ENCODE assay signal across 9 mouse cellular contexts in genomic region chr11:20671789-20672392, GRCm38 (mm10).
DNase-seq lines count a peak whose midpoint lies in the region; ATAC-seq and TF ChIP-seq lines count a peak whose summit lies in the region.
"Had no signal": no experiment of that assay in that cellular context is flagged by ENCODE, and none has a peak within 500 bp of the region (broad histone marks: within the 10 kb centered on the region; RNA-seq: fewer than 3 reads in every experiment).

No protein-coding gene starts in this region.

- no peaks in the 10 kb centered on the region for H3K36me3 ChIP-seq in forebrain, embryonic 12.5 days (replicated peaks)
- H3K36me3 ChIP-seq in forebrain, embryonic 10.5 days (replicated peaks): no peaks in the 10 kb centered on the region
- no peaks in the 10 kb centered on the region for H3K36me3 ChIP-seq in ES-Bruce4 (ENCODE audit: control insufficient read depth, insufficient read depth, low read length, poor library complexity, severe bottlenecking)
- H3K36me3 ChIP-seq: embryonic facial prominence, embryonic 12.5 days had no signal

- H3K4me1 ChIP-seq in forebrain, embryonic 12.5 days: no peaks in the 10 kb centered on the region
- H3K4me1 ChIP-seq in forebrain, embryonic 10.5 days: peaks cover 19% of the 10 kb centered on the region
- H3K4me1 ChIP-seq in ES-Bruce4 (ENCODE audit: control insufficient read depth, insufficient read depth, low read length): no peaks in the 10 kb centered on the region
- H3K4me1 ChIP-seq: embryonic facial prominence, embryonic 12.5 days had no signal

- 0 out of 2 replicates have a peak, but pooled peaks cover 4% of the 10 kb centered on the region for H3K27me3 ChIP-seq in forebrain, embryonic 12.5 days
- H3K27me3 ChIP-seq in forebrain, embryonic 10.5 days (ENCODE audit: poor library complexity, severe bottlenecking): no peaks in the 10 kb centered on the region
- H3K27me3 ChIP-seq in ES-Bruce4 (ENCODE audit: control insufficient read depth, insufficient read depth, low read length, poor library complexity, severe bottlenecking): no peaks in the 10 kb centered on the region
- H3K27me3 ChIP-seq: embryonic facial prominence, embryonic 12.5 days had no signal

- H3K9ac ChIP-seq in forebrain, embryonic 12.5 days: no peak overlapping the region; the same call in 1 of the 2 replicates
- H3K9ac ChIP-seq in ES-Bruce4 (ENCODE audit: low read depth, poor library complexity, severe bottlenecking): no peak overlapping the region
- H3K9ac ChIP-seq: embryonic facial prominence, embryonic 12.5 days had no signal

- DNase-seq in forebrain, embryonic 10.5 days (ENCODE audit: extremely low spot score, low spot score): no peak
- DNase-seq in layer of hippocampus, adult 2 months (ENCODE audit: low spot score in 2 of 2): no peak
- DNase-seq in layer of hippocampus, adult 9-10 months (ENCODE audit: low spot score): no peak
- DNase-seq in natural killer cell, adult 2 months (ENCODE audit: low spot score in 2 of 2): no peak
- no peak for DNase-seq in frontal cortex, postnatal 10 days (ENCODE audit: low spot score in 2 of 2)

- no peak overlapping the region for H3K4me3 ChIP-seq in forebrain, embryonic 12.5 days (replicated peaks)
- no peak overlapping the region for H3K4me3 ChIP-seq in forebrain, embryonic 10.5 days
- no peak overlapping the region for H3K4me3 ChIP-seq in layer of hippocampus, adult 2 months
- no peak overlapping the region for H3K4me3 ChIP-seq in ES-Bruce4 (ENCODE audit: low read depth, low read length)
- H3K4me3 ChIP-seq: embryonic facial prominence, embryonic 12.5 days had no signal

- WGBS in forebrain, embryonic 12.5 days: 54% methylated on average over 6 of the region's 6 CpGs
- 52% methylated on average over 6 of the region's 6 CpGs for whole genome bisulfite sequencing in forebrain, embryonic 10.5 days

- TF ChIP-seq CTCF in layer of hippocampus, adult 2 months (conservative IDR thresholded peaks at IDR 0.05): peak; percentile 63
- TF ChIP-seq CTCF in ES-Bruce4 (IDR thresholded peaks at IDR 0.05; ENCODE audit: low read depth, low read length): peak; percentile 40

- no peaks in the 10 kb centered on the region for H3K9me3 ChIP-seq in forebrain, embryonic 12.5 days
- no peaks in the 10 kb centered on the region for H3K9me3 ChIP-seq in forebrain, embryonic 10.5 days
- no peaks in the 10 kb centered on the region for H3K9me3 ChIP-seq in ES-Bruce4 (replicated peaks; ENCODE audit: control insufficient read depth, insufficient read depth, low read length, poor library complexity, severe bottlenecking)
- H3K9me3 ChIP-seq: embryonic facial prominence, embryonic 12.5 days had no signal

- no peak overlapping the region for H3K27ac ChIP-seq in forebrain, embryonic 12.5 days
- no peak overlapping the region for H3K27ac ChIP-seq in forebrain, embryonic 10.5 days
- H3K27ac ChIP-seq in layer of hippocampus, adult 2 months: no peak overlapping the region
- no peak overlapping the region for H3K27ac ChIP-seq in ES-Bruce4 (ENCODE audit: insufficient read depth, low read length)
- H3K27ac ChIP-seq: embryonic facial prominence, embryonic 12.5 days had no signal

- no peak for TF ChIP-seq POLR2A in ES-Bruce4 (IDR thresholded peaks at IDR 0.05; ENCODE audit: insufficient read depth, low read length)

- peak; percentile 33; the same call in 1 of the 2 replicates for ATAC-seq in forebrain, embryonic 12.5 days (ENCODE audit: low FRiP score)
- ATAC-seq in hematopoietic stem cell, adult 5-6 weeks (replicated peaks in 1 of 2; ENCODE audit: insufficient read depth in 1 of 2, low FRiP score in 2 of 2, low TSS enrichment in 1 of 2, low read depth in 1 of 2, poor library complexity in 2 of 2, severe bottlenecking in 2 of 2): peak; percentile 54 to 55; a peak in 3 of 4 replicates

- no peak for TF ChIP-seq EP300 in ES-Bruce4 (IDR thresholded peaks at IDR 0.05; ENCODE audit: insufficient read depth, low read depth, low read length)

- H3K4me2 ChIP-seq in forebrain, embryonic 12.5 days: no peak overlapping the region
- H3K4me2 ChIP-seq: embryonic facial prominence, embryonic 12.5 days had no signal
